Mouse (Mus musculus): ENCODE results near the gene Gstm5.
"Not testable (repeated sequence)": the region's sequence is repeated elsewhere in the genome, so short reads cannot be mapped to it uniquely, and the experiment has no call there.

Gstm5 gene

DNA sequence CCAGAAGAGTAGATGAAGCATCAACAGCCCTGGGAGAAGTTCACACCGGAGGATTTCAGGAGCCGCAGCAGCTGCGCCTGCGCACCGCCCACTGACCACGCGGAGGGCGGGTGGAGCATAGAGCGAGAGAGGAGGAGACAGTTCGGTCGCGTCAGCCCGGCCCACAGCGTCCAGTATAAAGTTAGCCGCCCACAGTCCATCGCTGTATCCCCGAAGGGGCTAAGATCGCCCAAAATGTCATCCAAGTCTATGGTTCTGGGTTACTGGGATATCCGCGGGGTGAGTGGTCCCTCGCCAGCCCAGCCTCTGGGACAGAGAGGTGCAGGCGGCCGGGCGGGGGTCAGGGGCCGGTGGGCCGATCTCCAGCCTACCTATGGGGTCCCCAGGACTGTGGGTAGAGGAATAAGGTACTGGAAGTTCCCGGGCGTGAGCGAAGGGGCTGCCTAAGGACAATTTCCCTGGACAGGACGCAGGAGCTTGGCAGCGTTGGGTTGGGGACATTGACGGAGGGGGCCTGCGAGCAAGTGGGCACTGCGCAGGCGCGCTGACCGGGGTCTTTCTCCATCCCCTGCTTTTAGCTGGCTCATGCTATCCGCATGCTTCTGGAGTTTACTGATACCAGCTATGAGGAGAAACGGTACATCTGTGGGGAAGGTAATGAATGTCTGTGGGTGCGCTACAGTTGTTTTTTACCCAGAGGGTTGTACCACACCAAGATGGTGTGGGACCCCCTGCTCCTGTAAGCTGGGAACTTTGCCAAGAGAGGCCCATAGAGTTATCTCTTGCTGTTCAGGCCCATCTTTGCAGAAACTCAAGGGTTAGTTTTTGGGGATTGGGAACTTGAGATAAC, at the start of gene Gstm5:
Gstm5 (plus strand) TSS at position 102 of the 850 bp plus-strand sequence.
- DNase-seq, result peak; percentile 88 to 92

DNA sequence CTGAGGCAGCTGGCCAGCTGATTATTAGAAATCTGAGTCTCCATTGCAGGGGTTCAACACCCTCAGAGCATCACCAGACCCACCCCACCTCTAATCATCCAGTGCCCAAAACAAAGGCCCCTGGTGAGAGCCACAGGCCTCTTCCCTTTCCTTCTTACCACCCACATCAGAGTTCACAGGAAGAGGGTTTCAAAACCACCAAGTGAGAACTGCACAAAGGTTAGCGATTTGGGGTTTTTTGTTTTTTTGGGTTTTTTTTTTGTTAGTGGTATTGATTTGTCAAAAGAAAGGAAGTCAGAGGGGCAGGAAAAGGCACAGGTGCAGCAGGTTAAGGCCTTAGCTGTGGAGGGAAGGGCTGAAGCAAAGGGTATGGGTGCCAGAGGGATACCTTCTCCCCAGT, 49.4 kb upstream of the Gstm5 start:
- no peak for DNase-seq

- no peak for DNase-seq
Measured at GRCm38 (mm10) chr3:107846835-107847234, 48.8 kb upstream of the Gstm5 start.

- DNase-seq, result no peak
Measured at GRCm38 (mm10) chr3:107848126-107848525, 47.5 kb upstream of the Gstm5 start.

- no peak for DNase-seq
Measured at GRCm38 (mm10) chr3:107849000-107849692, 46.5 kb upstream of the Gstm5 start.

DNA sequence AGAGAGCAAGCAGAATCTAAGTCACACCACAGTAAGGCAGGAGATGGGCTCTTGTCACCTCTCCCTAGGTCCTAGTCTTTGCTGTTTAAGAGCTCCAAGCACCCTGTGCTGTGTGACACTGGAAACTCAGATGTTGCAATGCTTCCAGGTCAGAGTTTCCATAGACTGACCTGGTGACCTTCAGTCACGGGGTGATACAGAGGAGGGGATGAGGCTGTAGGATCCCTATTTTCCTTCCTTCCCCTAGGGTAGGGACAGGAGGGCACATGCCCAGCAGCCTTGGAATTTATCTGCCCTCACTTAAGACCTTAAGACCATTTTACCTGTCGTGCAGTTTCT, 46.0 kb upstream of the Gstm5 start:
- DNase-seq, result no peak

DNA sequence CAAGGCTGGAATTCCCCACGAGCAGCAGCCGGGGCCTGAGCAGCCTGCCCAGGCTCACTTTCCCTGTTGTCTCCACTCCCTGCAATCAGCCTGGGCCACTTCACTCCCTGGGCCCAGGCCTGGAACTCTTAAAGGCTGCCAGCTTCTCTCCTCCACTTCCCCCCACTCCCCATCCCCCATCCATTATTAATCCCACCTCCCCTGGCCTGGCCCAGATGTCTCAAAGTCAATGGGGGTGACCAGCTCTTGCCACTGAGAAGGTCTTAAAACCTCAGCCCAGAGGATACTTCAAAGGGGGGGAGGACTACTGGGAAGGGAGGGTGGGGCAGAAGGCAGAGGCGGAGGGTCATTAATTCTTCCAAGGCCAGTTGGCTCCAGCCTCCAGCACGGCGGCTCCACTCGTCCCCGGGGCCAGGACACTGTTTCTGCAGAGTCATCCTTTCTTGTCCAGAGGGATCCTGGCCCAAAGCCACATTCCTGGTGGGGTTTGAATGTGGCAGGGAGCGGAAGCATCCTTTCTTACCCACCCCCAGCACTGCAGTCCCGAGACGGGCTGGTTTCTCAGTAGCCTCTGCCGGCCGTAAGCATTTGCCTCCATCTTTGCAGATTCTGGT, 45.1 kb upstream of the Gstm5 start:
- peak; percentile 82 to 89 for DNase-seq

DNA sequence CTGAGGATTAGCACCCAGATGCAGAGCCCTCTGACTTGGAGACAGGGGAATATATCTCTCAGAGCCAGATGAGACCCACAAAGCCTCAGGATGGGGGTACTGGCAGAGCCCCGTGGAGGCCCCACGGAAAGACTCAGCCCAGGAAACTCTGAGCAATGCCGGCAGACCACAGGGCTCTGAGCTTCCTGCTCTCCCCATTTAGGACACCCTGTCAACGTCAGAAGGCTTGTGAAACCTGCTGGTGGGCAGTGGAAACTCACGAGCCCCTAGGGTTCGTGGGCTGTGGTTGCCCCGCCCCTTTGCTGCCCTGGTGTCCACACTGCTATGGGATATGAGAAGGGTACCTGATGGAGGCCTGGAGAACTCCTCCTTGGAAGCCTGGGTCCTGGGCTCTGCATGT, 42.8 kb upstream of the Gstm5 start:
- DNase-seq, result no peak

GRCm38 (mm10) chr3:107853232-107854181, 42.1 kb upstream of the Gstm5 start:
- DNase-seq, result no peak

- DNase-seq, result peak in 1 of 2 experiments; percentile 27
Measured at GRCm38 (mm10) chr3:107855368-107855767, 40.3 kb upstream of the Gstm5 start.

DNA sequence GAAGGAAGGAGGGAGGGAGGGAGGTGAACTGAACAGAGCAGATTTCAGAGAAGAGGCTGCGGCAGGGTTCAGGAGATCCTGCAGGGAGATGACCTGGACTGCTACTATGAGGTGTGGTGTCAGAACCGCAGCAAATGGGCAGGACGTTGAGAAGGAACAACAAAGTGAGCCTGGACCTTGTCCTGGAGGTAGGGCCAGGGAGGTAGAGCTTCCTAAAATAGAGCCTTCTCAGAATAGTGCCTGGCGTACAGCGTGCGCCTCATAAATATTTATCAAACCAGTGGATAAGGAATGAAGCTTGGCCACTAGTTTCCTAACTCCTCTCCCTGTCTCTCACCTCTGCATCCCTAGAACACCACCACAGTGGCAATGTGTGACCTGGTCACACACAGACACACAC, 38.0 kb upstream of the Gstm5 start:
- no peak for DNase-seq

GRCm38 (mm10) chr3:107861483-107861882, 34.1 kb upstream of the Gstm5 start:
- DNase-seq, result not testable (repeated sequence)

- DNase-seq, result no peak
Measured at GRCm38 (mm10) chr3:107862471-107862870, 33.1 kb upstream of the Gstm5 start.

- no peak for DNase-seq
Measured at GRCm38 (mm10) chr3:107863471-107863870, 32.1 kb upstream of the Gstm5 start.

DNA sequence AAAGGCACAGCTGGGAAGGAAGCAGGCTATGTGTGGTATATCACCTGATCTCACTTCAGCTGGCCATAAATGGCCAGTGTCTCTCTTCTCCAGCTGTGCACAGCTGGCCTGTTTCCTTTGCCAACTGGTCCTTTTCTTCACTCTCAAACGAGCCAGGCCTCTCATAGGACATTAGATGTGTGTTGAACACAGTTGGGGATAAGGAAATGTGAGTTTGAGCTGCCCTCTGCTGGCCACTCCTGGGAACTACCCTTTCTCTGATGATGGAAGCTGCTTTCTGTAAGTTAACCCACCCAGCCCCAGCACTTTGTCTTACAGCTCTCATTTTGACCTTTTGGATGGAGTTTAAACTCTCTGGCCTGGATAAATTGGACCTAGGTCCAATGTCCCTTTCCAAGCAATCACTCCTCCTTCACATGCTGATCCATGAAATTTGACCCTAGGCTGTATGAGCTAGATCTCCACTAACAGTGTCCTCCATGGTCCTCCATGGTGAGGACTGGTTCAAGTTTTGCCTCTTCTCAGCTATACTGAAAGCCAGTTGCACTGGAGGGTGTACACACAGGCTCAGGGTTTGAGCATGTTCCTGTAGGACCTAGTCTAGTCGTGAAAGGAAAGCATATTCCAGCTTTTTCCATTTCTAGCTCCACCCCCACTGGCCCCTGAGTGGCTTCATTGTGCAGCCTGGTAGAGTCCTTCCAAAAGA, 31.6 kb upstream of the Gstm5 start:
- DNase-seq, result peak; percentile 93

DNA sequence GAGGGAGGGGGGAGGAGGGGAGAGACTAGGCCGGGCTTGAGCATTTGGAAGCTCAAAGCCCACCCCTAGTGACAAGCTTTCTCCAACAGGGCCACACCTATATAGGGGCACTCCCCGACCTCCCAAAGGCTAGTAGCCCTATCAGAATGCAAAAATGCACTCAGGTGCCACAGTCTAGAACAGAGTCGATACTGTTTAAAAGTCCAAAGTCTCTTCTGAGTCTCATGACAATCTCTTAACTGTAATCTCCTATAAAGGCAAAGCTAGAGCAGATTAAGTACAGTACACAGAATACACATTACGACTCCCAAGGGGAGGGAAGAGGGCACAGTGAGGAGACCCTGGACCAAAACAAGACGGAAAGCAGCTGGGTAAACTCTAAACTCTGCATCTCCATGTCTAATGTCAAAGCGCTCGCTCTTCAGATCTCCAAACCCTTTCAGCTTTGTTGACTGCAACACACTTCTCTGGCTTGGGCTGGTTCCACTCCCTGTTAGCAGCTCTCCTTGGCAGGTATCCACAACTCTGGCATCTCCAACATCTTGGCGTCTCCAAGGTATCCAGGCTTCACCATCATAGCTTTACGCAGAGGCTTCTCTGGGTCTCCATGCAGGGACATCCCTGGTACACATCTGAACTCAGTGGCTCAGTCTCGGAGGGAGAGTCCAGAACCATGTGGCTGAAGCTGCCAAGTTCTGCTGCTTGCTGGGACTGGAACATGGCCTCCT, 30.1 kb upstream of the Gstm5 start:
- DNase-seq, result peak; percentile 23 to 33

- peak; percentile 89 to 92 for DNase-seq
Measured at GRCm38 (mm10) chr3:107867086-107867485, 28.5 kb upstream of the Gstm5 start.

- DNase-seq, result no peak
Measured at GRCm38 (mm10) chr3:107868452-107868851, 27.2 kb upstream of the Gstm5 start.

GRCm38 (mm10) chr3:107869097-107869496, 26.5 kb upstream of the Gstm5 start:
- no peak for DNase-seq

GRCm38 (mm10) chr3:107869925-107870324, 25.7 kb upstream of the Gstm5 start:
- DNase-seq, result peak in 1 of 2 experiments; percentile 25
